Mouse (Mus musculus) CH12.LX (cell line): ENCODE measurements at regions not wholly inside any gene's neighbourhood (a gene's known extent, or its start where the extent isn't known, plus 50 kb on each side); places are given as distances from the start of the nearest gene placed in this dataset.

Experiments
- DNase-seq: peaks from one replicate; pipeline ENCODE4 v3.0.0-alpha.2; 2013; ENCODE audit errors: extremely low read depth
- H3K27ac ChIP-seq: 2 replicates; pipeline ENCODE4 v1.5.1; 2012; ENCODE audit warnings: low read depth, mild to moderate bottlenecking, control low read depth, moderate library complexity; ENCODE audit not compliant: insufficient read depth
- H3K27me3 ChIP-seq: replicated peaks from 2 replicates; pipeline ENCODE3; 2012; ENCODE audit warnings: inconsistent platforms
- H3K36me3 ChIP-seq, 2 experiments: replicated peaks in 1 of 2; 2 replicates each; pipeline versions ENCODE3 to v1.6.1; 2012; ENCODE audit warnings: inconsistent platforms in 1 of 2, low read length in 1 of 2, mild to moderate bottlenecking in 1 of 2, mixed read lengths in 1 of 2, moderate library complexity in 1 of 2; ENCODE audit not compliant: control insufficient read depth in 1 of 2, insufficient read depth in 1 of 2
- H3K4me1 ChIP-seq, 2 experiments: 2 replicates each; pipeline ENCODE4 v1.6.1; 2012; ENCODE audit warnings: inconsistent platforms in 1 of 2, moderate library complexity in 1 of 2; ENCODE audit not compliant: insufficient read depth in 2 of 2, control insufficient read depth in 1 of 2
- H3K4me2 ChIP-seq: 2 replicates; pipeline ENCODE4 v1.6.1; 2012; ENCODE audit warnings: low read depth, mild to moderate bottlenecking, control low read depth; ENCODE audit not compliant: poor library complexity, insufficient read depth, severe bottlenecking
- H3K4me3 ChIP-seq, 3 experiments: fragments of 150-350 bp in 1 of 3; sonication (generic) in 1 of 3; replicated peaks in 1 of 3; 2 replicates each; pipeline versions ENCODE3 to v1.5.1; 2011 to 2012; ENCODE audit warnings: low read depth in 2 of 3, low read length in 2 of 3, mild to moderate bottlenecking in 2 of 3, moderate library complexity in 2 of 3, control low read depth in 1 of 3, improper control_type of control experiment in 1 of 3, inconsistent platforms in 1 of 3, mixed read lengths in 1 of 3; ENCODE audit not compliant: poor library complexity in 1 of 3
- H3K79me2 ChIP-seq: replicated peaks from 2 replicates; pipeline ENCODE4 v1.6.1; 2012; ENCODE audit warnings: mild to moderate bottlenecking, moderate library complexity; ENCODE audit not compliant: control insufficient read depth, poor library complexity, insufficient read depth, severe bottlenecking; ENCODE audit errors: extremely low read depth
- H3K9ac ChIP-seq: 2 replicates; pipeline ENCODE4 v1.6.1; 2012; ENCODE audit warnings: low read depth, mild to moderate bottlenecking, control low read depth, moderate library complexity; ENCODE audit not compliant: insufficient read depth
- H3K9me3 ChIP-seq: replicated peaks from 2 replicates; pipeline ENCODE3; 2012; ENCODE audit warnings: low read length, inconsistent platforms, mixed read lengths
- CHD2 ChIP-seq: IDR thresholded peaks from 2 replicates; pipeline ENCODE4 v1.6.1; 2011; ENCODE audit warnings: low read length, improper control_type of control experiment
- E2F4 ChIP-seq: IDR thresholded peaks from 2 replicates; pipeline ENCODE4 v1.6.1; 2011; ENCODE audit warnings: low read depth, low read length, improper control_type of control experiment; ENCODE audit not compliant: insufficient replicate concordance
- GABPA ChIP-seq: IDR thresholded peaks from 2 replicates; pipeline ENCODE4 v1.6.1; 2012; ENCODE audit warnings: low read depth, low read length, improper control_type of control experiment, inconsistent platforms; ENCODE audit not compliant: insufficient replicate concordance
- HCFC1 ChIP-seq: IDR thresholded peaks from 2 replicates; pipeline ENCODE4 v1.6.1; 2012; ENCODE audit warnings: low read depth, mild to moderate bottlenecking, inconsistent platforms, low read length, improper control_type of control experiment
- KAT2A ChIP-seq: IDR thresholded peaks from 2 replicates; pipeline ENCODE4 v1.6.1; 2012; ENCODE audit warnings: low read length, improper control_type of control experiment, inconsistent platforms; ENCODE audit not compliant: insufficient replicate concordance
- MAX ChIP-seq: IDR thresholded peaks from 2 replicates; pipeline ENCODE4 v1.6.1; 2011; ENCODE audit warnings: low read length, improper control_type of control experiment
- MEF2A ChIP-seq: IDR thresholded peaks from 2 replicates; pipeline ENCODE4 v1.6.1; 2014; ENCODE audit warnings: low read depth, mild to moderate bottlenecking, inconsistent platforms, low read length, improper control_type of control experiment, borderline replicate concordance
- MXI1 ChIP-seq: IDR thresholded peaks from 2 replicates; pipeline ENCODE4 v1.6.1; 2011; ENCODE audit warnings: mild to moderate bottlenecking, low read depth, low read length, improper control_type of control experiment
- NELFE ChIP-seq: IDR thresholded peaks from 2 replicates; pipeline ENCODE4 v1.6.1; 2011; ENCODE audit warnings: low read depth, low read length, improper control_type of control experiment
- POLR2A ChIP-seq: IDR thresholded peaks from 2 replicates; pipeline ENCODE4 v1.6.1; 2011; ENCODE audit warnings: low read depth, mild to moderate bottlenecking, improper control_type of control experiment, low read length
- RCOR1 ChIP-seq: conservative IDR thresholded peaks from 2 replicates; pipeline ENCODE4 v1.6.1; 2012; ENCODE audit warnings: low read depth, mild to moderate bottlenecking, inconsistent platforms, low read length, improper control_type of control experiment
- SIN3A ChIP-seq: IDR thresholded peaks from 2 replicates; pipeline ENCODE4 v1.6.1; 2012; ENCODE audit warnings: low read length, improper control_type of control experiment, inconsistent platforms
- TBP ChIP-seq: conservative IDR thresholded peaks from 2 replicates; pipeline ENCODE4 v1.6.1; 2011; ENCODE audit warnings: low read depth, low read length, improper control_type of control experiment
- TCF12 ChIP-seq: IDR thresholded peaks from 2 replicates; pipeline ENCODE4 v1.6.1; 2014; ENCODE audit warnings: low read depth, mild to moderate bottlenecking, inconsistent platforms, low read length, improper control_type of control experiment
- USF2 ChIP-seq: conservative IDR thresholded peaks from 2 replicates; pipeline ENCODE4 v1.6.1; 2011; ENCODE audit warnings: low read depth, low read length, improper control_type of control experiment
- ZC3H11A ChIP-seq: IDR thresholded peaks from 2 replicates; pipeline ENCODE4 v1.6.1; 2012; ENCODE audit warnings: low read depth, mild to moderate bottlenecking, inconsistent platforms, low read length, improper control_type of control experiment
- ZNF384 ChIP-seq: IDR thresholded peaks from 2 replicates; pipeline ENCODE4 v1.6.1; 2012; ENCODE audit warnings: low read depth, low read length, improper control_type of control experiment, inconsistent platforms
- dilution Hi-C: fragments of 300-500 bp; cut with MboI; formaldehyde crosslinking; loops from 2 replicates; pipeline ENCODE4 v1.14.3; 2020; ENCODE audit warnings: low sequenced_read_pairs; ENCODE audit not compliant: extremely low pct_unique_long_range_greater_than_20kb, extremely low pct_ligation_motif_present
- in situ Hi-C: fragments of 300-500 bp; cut with MboI; formaldehyde crosslinking; loops from 3 replicates; pipeline ENCODE4 v1.14.3; 2019; ENCODE audit warnings: low sequenced_read_pairs, low pct_ligation_motif_present, low pct_unique_long_range_greater_than_20kb, mixed read lengths

- in situ Hi-C loops: no loop called here
- no peak overlapping the region for H3K4me3 ChIP-seq
Measured at GRCm38 (mm10) chr8:115831675-115832074, 124.1 kb upstream of the Maf start.

DNA sequence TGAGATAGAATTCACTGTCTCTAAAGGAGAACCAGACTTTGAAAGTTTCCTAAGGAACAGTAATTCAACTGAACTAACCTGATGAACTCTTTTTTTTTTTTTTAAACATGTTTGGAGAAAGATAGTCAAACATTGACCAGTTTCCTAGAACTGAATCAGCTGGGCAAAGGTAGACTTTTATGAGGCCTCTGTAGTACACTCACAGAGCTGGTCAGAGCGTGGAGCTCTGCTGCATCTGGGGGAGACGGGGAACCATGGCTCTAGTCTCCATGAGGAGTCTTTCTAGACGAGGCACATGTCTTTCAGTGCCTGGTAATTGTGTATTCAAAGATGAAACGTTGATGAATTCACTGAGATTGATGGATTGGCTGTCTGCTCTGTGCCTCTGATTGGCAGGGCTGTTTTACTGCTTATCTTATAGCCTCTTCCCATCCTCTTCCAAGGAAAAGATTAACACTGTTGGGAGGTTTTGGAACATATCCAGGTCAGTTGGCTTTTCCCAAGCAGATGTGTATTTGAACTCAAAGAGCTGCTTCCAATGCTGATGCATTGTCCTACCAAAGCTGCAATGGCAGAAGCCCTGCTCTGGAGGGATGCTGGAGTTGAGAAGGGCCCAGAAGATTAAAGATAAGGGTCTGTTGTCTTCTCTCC lies 122.5 kb upstream of the Maf start:
- Histone ChIP-seq H3K4me2 (no peak overlapping the region), H3K36me3 (no peaks in the 10 kb centered on the region), H3K27me3 (peaks cover 7% of the 10 kb centered on the region), H3K9ac (no peak overlapping the region), H3K4me3 (no peak overlapping the region), H3K27ac (no peak overlapping the region), H3K4me1 (no peaks in the 10 kb centered on the region), H3K79me2 (no peaks in the 10 kb centered on the region), H3K9me3 (peaks cover 28% of the 10 kb centered on the region)
- no peak for TF ChIP-seq ZC3H11A
- TF ChIP-seq SIN3A: no peak
- TF ChIP-seq MAX: no peak
- TF ChIP-seq USF2: no peak
- TF ChIP-seq KAT2A: no peak
- no peak for TF ChIP-seq CHD2
- no peak for TF ChIP-seq NELFE
- no peak for TF ChIP-seq ZNF384
- in situ Hi-C loops (no loop called here), dilution Hi-C loops (no loop called here)
- DNase-seq: no peak

More at GRCm38 (mm10) chr8:115831675-115832074, 124.1 kb upstream of the Maf start:
- dilution Hi-C loops: no loop called here
- Histone ChIP-seq H3K9ac (no peak overlapping the region), H3K4me1 (no peaks in the 10 kb centered on the region), H3K36me3 (no peaks in the 10 kb centered on the region), H3K4me2 (no peak overlapping the region), H3K79me2 (no peaks in the 10 kb centered on the region), H3K9me3 (peaks cover 28% of the 10 kb centered on the region), H3K27me3 (peaks cover 7% of the 10 kb centered on the region), H3K27ac (no peak overlapping the region)
- no peak for TF ChIP-seq RCOR1
- TF ChIP-seq POLR2A: no peak
- TF ChIP-seq KAT2A: no peak
- TF ChIP-seq E2F4: no peak
- TF ChIP-seq MEF2A: no peak
- TF ChIP-seq HCFC1: no peak
- no peak for TF ChIP-seq MAX
- TF ChIP-seq USF2: no peak
- no peak for TF ChIP-seq TBP
- TF ChIP-seq MXI1: no peak
- no peak for TF ChIP-seq NELFE
- no peak for TF ChIP-seq TCF12
- TF ChIP-seq GABPA: no peak
- no peak for DNase-seq
